Mouse (Mus musculus) hindbrain, postnatal 0 days (tissue): ENCODE data around the gene Ferd3l. TPM values are rescaled to one million over a fixed set of nuclear protein-coding genes. Genes with fewer than 3 reads are reported as not detected.

Experiments
- ATAC-seq: fragments of 200-750 bp; cut with Nextera tagmentation; 2 replicates; pipeline ENCODE4 v1.8.0; 2017; ENCODE audit warnings: mild to moderate bottlenecking, moderate TSS enrichment, moderate library complexity
- DNase-seq: peaks from one replicate; pipeline ENCODE4 v3.0.0-alpha.2; 2015; ENCODE audit warnings: low spot score
- H3K27ac ChIP-seq: fragments of 300-500 bp; sonication (generic); 2 replicates; pipeline ENCODE4 v1.5.1; 2014; ENCODE audit warnings: mild to moderate bottlenecking
- H3K27me3 ChIP-seq: fragments of 300-500 bp; sonication (generic); 2 replicates; pipeline ENCODE4 v1.6.1; 2014; ENCODE audit warnings: low read length, mixed read lengths; ENCODE audit not compliant: insufficient read depth
- H3K36me3 ChIP-seq: fragments of 300-500 bp; sonication (generic); 2 replicates; pipeline ENCODE4 v1.6.1; 2014; ENCODE audit warnings: low read length, mixed read lengths; ENCODE audit not compliant: insufficient read depth
- H3K4me1 ChIP-seq: fragments of 300-500 bp; sonication (generic); 2 replicates; pipeline ENCODE4 v1.6.1; 2014; ENCODE audit warnings: antibody characterized with exemption, low read length, mixed read lengths; ENCODE audit not compliant: insufficient read depth
- H3K4me2 ChIP-seq: fragments of 300-500 bp; sonication (generic); 2 replicates; pipeline ENCODE4 v1.6.1; 2014; ENCODE audit warnings: low read depth, mild to moderate bottlenecking, low read length, moderate library complexity, mixed read lengths
- H3K4me3 ChIP-seq: fragments of 300-500 bp; sonication (generic); 2 replicates; pipeline ENCODE4 v1.5.1; 2014; ENCODE audit warnings: low read length
- H3K9ac ChIP-seq: fragments of 300-500 bp; sonication (generic); replicated peaks from 2 replicates; pipeline ENCODE4 v1.6.1; 2014; ENCODE audit warnings: mild to moderate bottlenecking, low read length, moderate library complexity, mixed read lengths
- H3K9me3 ChIP-seq: fragments of 300-500 bp; sonication (generic); 2 replicates; pipeline ENCODE4 v1.6.1; 2016; ENCODE audit warnings: low read length, mixed read lengths
- CTCF ChIP-seq: IDR thresholded peaks from 2 replicates; pipeline ENCODE4 v1.5.1; 2016; ENCODE audit warnings: antibody characterized with exemption, control low read depth, low read depth
- WGBS: fragments of 180-500 bp; shearing (Covaris S2); extraction: QIAGEN DNeasy Blood & Tissue Kit; methylation state at CpG from one replicate; pipeline ENCODE4 v1.1.7; 2014; 5-methylcytosine and 5-hydroxymethylcytosine counted together
- polyA plus RNA-seq: library from polyadenylated mRNA; unstranded; fragments of >200 nt; fragmentation: Nextera tagmentation; extraction: Ambion mirVana; gene quantifications from 2 replicates; pipeline ENCODE4 v1.2.1, GENCODE M21; 2015
- total RNA-seq: library from RNA; depleted of rRNA; stranded (reverse); fragments of >200 nt; gene quantifications from 2 replicates; pipeline ENCODE4 v1.2.3, GENCODE M21; 2014; rRNA removed

Ferd3l gene
- total and polyA plus RNA-seq, 2 experiments from 2014 or later, result 0.16 to 1.4 TPM

DNA sequence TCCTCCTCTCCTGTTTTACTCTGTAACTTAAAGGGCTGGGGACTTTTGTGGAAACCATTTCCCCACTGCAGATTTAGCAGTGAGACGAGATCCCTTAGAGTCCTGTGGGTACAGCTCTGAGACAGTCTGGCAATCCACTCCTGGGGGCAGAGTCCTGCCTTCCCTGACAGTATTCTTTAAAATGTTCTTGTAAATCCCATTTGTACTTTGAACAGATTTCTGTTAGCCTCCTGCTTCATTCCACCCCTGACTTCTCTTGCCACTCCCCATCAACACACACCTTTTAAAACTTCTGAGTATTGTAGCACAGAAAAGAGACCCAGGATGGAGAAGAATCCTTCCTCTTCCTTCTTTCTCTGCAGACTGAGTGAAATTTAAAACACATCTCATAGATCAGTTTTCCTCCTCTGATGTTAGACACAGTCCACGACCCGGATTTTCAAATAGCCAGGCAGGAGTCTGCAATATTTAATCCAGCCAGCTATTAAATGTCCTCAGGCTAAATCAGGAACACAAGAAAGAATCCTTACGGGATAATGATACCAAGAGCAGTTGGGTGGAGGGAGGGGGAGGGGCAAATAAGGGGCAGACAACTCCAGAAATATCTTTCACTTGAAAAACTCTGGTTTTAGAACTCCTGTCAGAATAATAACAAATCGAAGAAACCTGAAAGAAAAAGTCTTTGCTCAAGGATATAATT is 37.6 kb downstream of the Ferd3l start:
- Histone ChIP-seq H3K27me3 (peaks cover 84% of the 10 kb centered on the region), H3K4me1 (no peaks in the 10 kb centered on the region), H3K4me3 (no peak overlapping the region), H3K9me3 (no peaks in the 10 kb centered on the region), H3K36me3 (no peaks in the 10 kb centered on the region), H3K9ac (no peak overlapping the region), H3K4me2 (no peak overlapping the region), H3K27ac (no peak overlapping the region)
- TF ChIP-seq CTCF, result no peak
- DNase-seq (no peak), ATAC-seq (no peak)
- WGBS, result 6% methylated on average over 5 of the region's 5 CpGs

GRCm38 (mm10) chr12:33966490-33967415 is 38.5 kb downstream of the Ferd3l start:
- Histone ChIP-seq H3K9ac (no peak overlapping the region), H3K27ac (no peak overlapping the region), H3K4me3 (peak overlapping the region; percentile 18; the same call in 1 of the 2 replicates), H3K4me2 (peak overlapping the region; percentile 42), H3K36me3 (no peaks in the 10 kb centered on the region), H3K4me1 (no peaks in the 10 kb centered on the region), H3K27me3 (peaks cover 84% of the 10 kb centered on the region), H3K9me3 (no peaks in the 10 kb centered on the region)
- WGBS, result 2% methylated on average over 35 of the region's 35 CpGs
- TF ChIP-seq CTCF, result no peak
- no peak for DNase-seq
- 0 out of 2 replicates have a peak, but pooled peaks have one; percentile 10 for ATAC-seq

GRCm38 (mm10) chr12:33967514-33967913 is 39.3 kb downstream of the Ferd3l start:
- WGBS, result under 1% methylated on average over 21 of the region's 21 CpGs
- H3K27me3 ChIP-seq, result peaks cover 76% of the 10 kb centered on the region
- peak overlapping the region; percentile 42 for H3K4me2 ChIP-seq
- no peaks in the 10 kb centered on the region for H3K9me3 ChIP-seq
- TF ChIP-seq CTCF, result no peak
- DNase-seq (no peak), ATAC-seq (peak; percentile 69)
- no peaks in the 10 kb centered on the region for H3K4me1 ChIP-seq
- no peak overlapping the region for H3K9ac ChIP-seq
- no peak overlapping the region for H3K27ac ChIP-seq
- no peaks in the 10 kb centered on the region for H3K36me3 ChIP-seq
- H3K4me3 ChIP-seq, result peak overlapping the region; percentile 18

- ATAC-seq (no peak), DNase-seq (no peak)
- peak overlapping the region; percentile 42; the same call in 1 of the 2 replicates for H3K4me2 ChIP-seq
- H3K4me3 ChIP-seq, result 0 out of 2 replicates have a peak overlapping the region, but pooled peaks have one; percentile 8
- H3K27ac ChIP-seq, result no peak overlapping the region
- no peak overlapping the region for H3K9ac ChIP-seq
- no peaks in the 10 kb centered on the region for H3K9me3 ChIP-seq
- 2% methylated on average over 37 of the region's 37 CpGs for WGBS
- peaks cover 71% of the 10 kb centered on the region for H3K27me3 ChIP-seq
- TF ChIP-seq CTCF, result no peak
- H3K4me1 ChIP-seq, result no peaks in the 10 kb centered on the region
- H3K36me3 ChIP-seq, result no peaks in the 10 kb centered on the region
These were observed 40.0 kb downstream of the Ferd3l start for GRCm38 (mm10) chr12:33968041-33968897.

DNA sequence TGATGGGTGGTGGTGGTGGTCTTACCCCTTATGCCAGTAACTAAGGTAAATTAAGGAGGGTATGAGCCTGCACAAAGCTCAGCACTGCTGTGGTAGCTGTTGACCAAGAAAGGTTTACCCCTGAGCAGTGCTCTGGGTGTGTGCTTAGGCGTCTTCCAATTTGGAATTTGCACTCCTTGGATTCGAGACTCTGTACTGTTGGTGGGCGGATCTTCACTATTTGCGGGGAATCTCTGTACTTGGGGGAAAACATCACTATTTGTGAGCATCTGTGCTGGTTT is 40.6 kb downstream of the Ferd3l start:
- no peak overlapping the region for H3K9ac ChIP-seq
- 16% methylated on average over 4 of the region's 4 CpGs for WGBS
- no peak overlapping the region for H3K27ac ChIP-seq
- H3K36me3 ChIP-seq, result no peaks in the 10 kb centered on the region
- no peaks in the 10 kb centered on the region for H3K4me1 ChIP-seq
- no peak for TF ChIP-seq CTCF
- no peak for DNase-seq
- no peak for ATAC-seq
- H3K27me3 ChIP-seq, result peaks cover 71% of the 10 kb centered on the region
- H3K4me3 ChIP-seq, result no peak overlapping the region
- H3K4me2 ChIP-seq, result no peak overlapping the region
- H3K9me3 ChIP-seq, result no peaks in the 10 kb centered on the region

Other genes with a start within 250 kb of the Ferd3l start
- gene Twist1, start 29.2 kb downstream of the Ferd3l start, total RNA-seq, result 1.5 and 3.7 TPM in 2 replicates
- gene Twist1, start 29.2 kb downstream of the Ferd3l start, polyA plus RNA-seq, result 1.1 TPM in 2 replicates